Mouse (Mus musculus) myocyte (in vitro differentiated cells): ENCODE results near the gene Raf1.
A peak's percentile ranks its signal among the peaks of the same experiment; 100 is the strongest.

Source experiments
- CEBPB ChIP-seq: IDR thresholded peaks from 2 replicates; pipeline ENCODE4 v1.6.1; 2011; ENCODE audit warnings: mild to moderate bottlenecking, moderate library complexity; ENCODE audit not compliant: poor library complexity, insufficient read depth, severe bottlenecking
- E2F4 ChIP-seq: IDR thresholded peaks from one replicate; pipeline ENCODE4 v1.6.1; 2011; ENCODE audit warnings: mild to moderate bottlenecking, control low read depth, moderate library complexity; ENCODE audit not compliant: insufficient read depth
- MAX ChIP-seq: IDR thresholded peaks from one replicate; pipeline ENCODE4 v1.6.1; 2011; ENCODE audit warnings: low read depth, mild to moderate bottlenecking, control low read depth
- MYOD1 ChIP-seq, 3 experiments: IDR thresholded peaks; one replicate each; pipeline ENCODE4 v1.6.1; 2011; ENCODE audit warnings: control low read depth in 2 of 3, low read depth in 2 of 3, mild to moderate bottlenecking in 2 of 3, moderate library complexity in 1 of 3; ENCODE audit not compliant: insufficient read length in 2 of 3, control insufficient read depth in 1 of 3
- MYOG ChIP-seq, 3 experiments: IDR thresholded peaks; one replicate each; pipeline ENCODE4 v1.6.1; 2011; ENCODE audit warnings: control low read depth in 2 of 3, low read depth in 2 of 3, mild to moderate bottlenecking in 2 of 3; ENCODE audit not compliant: insufficient read length in 2 of 3, control insufficient read depth in 1 of 3, insufficient read depth in 1 of 3
- POLR2A ChIP-seq: IDR thresholded peaks from one replicate; pipeline ENCODE4 v1.6.1; 2011; ENCODE audit warnings: low read depth, mild to moderate bottlenecking, control low read depth, moderate library complexity; ENCODE audit not compliant: insufficient read length
- POLR2AphosphoS2 ChIP-seq: IDR thresholded peaks from one replicate; pipeline ENCODE4 v1.6.1; 2011; ENCODE audit warnings: low read depth, control low read depth; ENCODE audit not compliant: insufficient read length
- TCF12 ChIP-seq: IDR thresholded peaks from one replicate; pipeline ENCODE4 v1.6.1; 2011; ENCODE audit warnings: mild to moderate bottlenecking, control low read depth; ENCODE audit not compliant: poor library complexity, insufficient read depth, severe bottlenecking

DNA sequence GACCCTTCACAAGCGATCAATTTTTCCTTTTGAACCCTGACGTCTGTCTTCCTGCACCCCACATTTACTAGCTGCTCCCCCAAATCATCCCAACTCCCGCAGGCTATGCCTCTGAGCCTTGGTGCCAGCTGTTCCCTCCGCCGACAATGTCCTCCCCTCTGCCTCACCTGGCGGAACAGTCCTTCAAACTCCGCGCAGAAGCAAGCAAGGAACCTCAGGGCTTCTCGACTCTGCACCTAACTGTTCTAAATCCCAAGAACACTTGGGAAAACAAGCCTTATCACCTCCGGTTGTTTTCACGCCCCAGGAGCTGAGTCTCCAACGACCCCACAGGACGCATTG, 1.3 kb downstream of the Raf1 start:
- TF ChIP-seq MYOG (IDR thresholded peaks at IDR 0.05; ENCODE audit: control insufficient read depth in 1 of 3, insufficient read depth in 1 of 3, insufficient read length in 2 of 3, low read depth in 2 of 3) (peak in 1 of 3 experiments; percentile 26), POLR2A (no peak), POLR2AphosphoS2 (no peak), E2F4 (no peak), MYOD1 (IDR thresholded peaks at IDR 0.05; ENCODE audit: control insufficient read depth in 1 of 3, insufficient read length in 2 of 3, low read depth in 2 of 3) (peak in 1 of 3 experiments; percentile 38), TCF12 (no peak), CEBPB (no peak), MAX (no peak)
